Mouse (Mus musculus) layer of hippocampus, adult 8-10 months (tissue): ENCODE measurements around the gene Sgsm3. TPM values are rescaled to one million over a fixed set of nuclear protein-coding genes. Genes with fewer than 3 reads are reported as not detected.
"Not testable (repeated sequence)": the region's sequence is repeated elsewhere in the genome, so short reads cannot be mapped to it uniquely, and the experiment has no call there.

ENCODE experiments used
- DNase-seq, 2 experiments: peaks; one replicate each; pipeline ENCODE4 v3.0.0; 2022; ENCODE audit warnings: low spot score in 2 of 2
- total RNA-seq, 4 experiments: library from RNA; stranded (reverse); gene quantifications; 2 replicates each; pipeline ENCODE4 v1.2.4; 2022

Sgsm3 gene
- 10 to 100 TPM; 72.3 to 87.1 (median 81.3) TPM for total RNA-seq

GRCm38 (mm10) chr15:80977620-80978334 lies at the start of gene Sgsm3:
Sgsm3 (plus strand) TSS chr15:80977765.
- peak; percentile 76 to 85 for DNase-seq

GRCm38 (mm10) chr15:80928811-80929355 lies 48.7 kb upstream of the Sgsm3 start:
- DNase-seq = no peak

- no peak for DNase-seq
Observed at GRCm38 (mm10) chr15:80930048-80930571, 47.5 kb upstream of the Sgsm3 start.

- DNase-seq = not testable (repeated sequence)
Observed at GRCm38 (mm10) chr15:80930676-80931320, 46.8 kb upstream of the Sgsm3 start.

GRCm38 (mm10) chr15:80931345-80931960 lies 46.1 kb upstream of the Sgsm3 start:
- DNase-seq = no peak

- no peak for DNase-seq
Observed at GRCm38 (mm10) chr15:80934841-80935240, 42.7 kb upstream of the Sgsm3 start.

- no peak for DNase-seq
Observed at GRCm38 (mm10) chr15:80936686-80937085, 40.9 kb upstream of the Sgsm3 start.

- DNase-seq = no peak
Observed at GRCm38 (mm10) chr15:80938615-80939014, 39.0 kb upstream of the Sgsm3 start.

- no peak for DNase-seq
Observed at GRCm38 (mm10) chr15:80939401-80939800, 38.2 kb upstream of the Sgsm3 start.

- DNase-seq = no peak
Observed at GRCm38 (mm10) chr15:80941468-80942040, 36.0 kb upstream of the Sgsm3 start.

GRCm38 (mm10) chr15:80945851-80946250 lies 31.7 kb upstream of the Sgsm3 start:
- DNase-seq = no peak

- DNase-seq = peak; percentile 65 to 85
Observed at GRCm38 (mm10) chr15:80948145-80949135, 29.1 kb upstream of the Sgsm3 start, which contains the start of gene Adsl. Adsl (plus strand) TSS chr15:80948490.

- no peak for DNase-seq
Observed at GRCm38 (mm10) chr15:80949431-80949830, 28.1 kb upstream of the Sgsm3 start.

GRCm38 (mm10) chr15:80950055-80950454 lies 27.5 kb upstream of the Sgsm3 start:
- no peak for DNase-seq

- DNase-seq = no peak
Observed at GRCm38 (mm10) chr15:80953971-80954370, 23.6 kb upstream of the Sgsm3 start.

- no peak for DNase-seq
Observed at GRCm38 (mm10) chr15:80954861-80955260, 22.7 kb upstream of the Sgsm3 start.

- no peak for DNase-seq
Observed at GRCm38 (mm10) chr15:80955836-80956438, 21.6 kb upstream of the Sgsm3 start.

GRCm38 (mm10) chr15:80969371-80969770 lies 8.2 kb upstream of the Sgsm3 start:
- no peak for DNase-seq

GRCm38 (mm10) chr15:80974311-80974710 lies 3.3 kb upstream of the Sgsm3 start:
- DNase-seq = no peak

GRCm38 (mm10) chr15:80975666-80976065 lies 1.9 kb upstream of the Sgsm3 start:
- no peak for DNase-seq
